Mouse (Mus musculus): Measurements from ENCODE around the gene Kdm8.

- no peak for TF ChIP-seq POLR2A (IDR thresholded peaks at IDR 0.05; ENCODE audit: insufficient read length, low read depth)
- TF ChIP-seq CEBPB (IDR thresholded peaks at IDR 0.05; ENCODE audit: insufficient read depth, poor library complexity, severe bottlenecking): no peak
- no peak for TF ChIP-seq TCF12 (IDR thresholded peaks at IDR 0.05; ENCODE audit: insufficient read depth, poor library complexity, severe bottlenecking)
- TF ChIP-seq MAX (IDR thresholded peaks at IDR 0.05; ENCODE audit: low read depth): no peak
- no peak for TF ChIP-seq USF1 (IDR thresholded peaks at IDR 0.05; ENCODE audit: low read depth)
- no peak for TF ChIP-seq E2F4 (IDR thresholded peaks at IDR 0.05; ENCODE audit: insufficient read depth)
- no peak for TF ChIP-seq MYOG (IDR thresholded peaks at IDR 0.05; ENCODE audit: control insufficient read depth in 1 of 3, insufficient read depth in 1 of 3, insufficient read length in 2 of 3, low read depth in 2 of 3)
- no peak for TF ChIP-seq POLR2AphosphoS2 (IDR thresholded peaks at IDR 0.05; ENCODE audit: insufficient read length, low read depth)
- TF ChIP-seq MYOD1 (IDR thresholded peaks at IDR 0.05; ENCODE audit: control insufficient read depth in 1 of 3, insufficient read length in 2 of 3, low read depth in 2 of 3): no peak
- no peak for TF ChIP-seq REST (IDR thresholded peaks at IDR 0.05; ENCODE audit: insufficient read depth, insufficient read length)
- TF ChIP-seq SRF (IDR thresholded peaks at IDR 0.05; ENCODE audit: control insufficient read depth, insufficient read length, low read depth): no peak
- TF ChIP-seq TCF3 (IDR thresholded peaks at IDR 0.05; ENCODE audit: insufficient read length, low read depth): no peak
These were observed 55.7 kb downstream of the Kdm8 start for GRCm38 (mm10) chr7:125499927-125500868.
